Mouse (Mus musculus): ENCODE data around the gene Zfp609. TPM values are rescaled to one million over a fixed set of nuclear protein-coding genes. Genes with fewer than 3 reads are reported as not detected.
A peak's percentile ranks its signal among the peaks of the same experiment; 100 is the strongest.

Gene Zfp609
- polyA plus RNA-seq, 1 experiment from 2014 or later: 8.6 TPM

GRCm38 (mm10) chr9:65680938-65681633 lies 146.3 kb downstream of the Zfp609 start:
- WGBS: 84% methylated on average over 4 of the region's 4 CpGs
- H3K9ac ChIP-seq: no peak overlapping the region
- H3K4me1 ChIP-seq (replicated peaks): peaks cover 77% of the 10 kb centered on the region
- peaks cover 8% of the 10 kb centered on the region for H3K36me3 ChIP-seq
- H3K4me2 ChIP-seq: no peak overlapping the region
- H3K27me3 ChIP-seq: no peaks in the 10 kb centered on the region
- no peak overlapping the region; the same call in 1 of the 2 replicates for H3K27ac ChIP-seq (replicated peaks)
- no peak for ATAC-seq (ENCODE audit: low read depth)
- H3K9me3 ChIP-seq: no peaks in the 10 kb centered on the region
- no peak overlapping the region for H3K4me3 ChIP-seq

DNA sequence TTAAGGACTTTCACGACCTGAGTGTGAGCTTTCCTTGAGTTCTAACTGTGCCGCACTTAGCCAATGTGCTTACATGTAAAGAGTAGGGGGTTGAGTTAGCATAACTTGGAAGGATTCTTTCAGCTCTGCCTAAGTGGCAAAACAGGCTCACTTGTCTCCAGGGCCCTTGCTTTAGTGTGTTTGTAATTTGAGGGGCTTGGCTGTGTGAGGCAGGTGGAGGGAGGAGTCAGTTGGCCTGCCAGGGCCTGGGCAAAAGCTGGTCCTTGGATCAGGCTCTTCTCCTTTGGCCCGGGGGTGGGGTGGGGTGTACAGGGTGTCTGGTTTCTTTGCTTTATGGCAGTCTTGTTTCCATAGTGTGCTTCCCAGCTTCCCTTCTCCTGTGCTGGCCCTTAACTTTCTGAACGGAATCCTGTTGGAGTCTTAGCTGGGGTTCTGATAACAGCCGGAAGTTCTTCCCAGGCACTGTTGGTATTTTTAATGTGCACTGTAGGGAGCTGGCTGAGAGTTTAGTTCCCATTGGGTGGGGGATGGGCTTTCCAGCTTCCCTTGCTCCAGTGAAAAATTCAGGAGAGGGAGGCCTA lies 148.1 kb downstream of the Zfp609 start:
- Histone ChIP-seq H3K9me3 (no peaks in the 10 kb centered on the region), H3K4me3 (peak overlapping the region; percentile 61), H3K4me2 (peak overlapping the region; percentile 96), H3K9ac (peak overlapping the region; percentile 58), H3K4me1 (replicated peaks) (peaks cover 78% of the 10 kb centered on the region), H3K27me3 (no peaks in the 10 kb centered on the region), H3K27ac (replicated peaks) (peak overlapping the region; percentile 72), H3K36me3 (no peaks in the 10 kb centered on the region)
- ATAC-seq (ENCODE audit: low read depth): no peak
- WGBS: 18% methylated on average over 5 of the region's 5 CpGs

DNA sequence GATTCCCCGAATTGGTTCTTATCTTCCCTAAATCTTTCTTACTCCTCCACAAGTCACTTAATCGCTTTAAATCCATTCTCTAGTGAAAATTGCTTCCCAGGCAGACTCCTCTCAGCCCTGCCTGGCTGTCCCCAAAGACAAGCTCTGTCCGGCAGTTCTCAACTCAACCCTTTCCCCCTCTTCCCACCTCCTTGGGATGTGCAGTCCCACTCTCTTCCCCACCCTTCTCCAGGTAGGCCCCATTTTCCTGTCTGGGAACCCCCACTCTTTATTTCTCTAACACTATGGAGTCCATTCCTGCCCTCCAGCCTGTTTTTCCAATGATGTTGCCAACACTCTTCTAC lies 150.3 kb downstream of the Zfp609 start:
- H3K4me1 ChIP-seq (replicated peaks): peaks cover 57% of the 10 kb centered on the region
- H3K27me3 ChIP-seq: no peaks in the 10 kb centered on the region
- ATAC-seq (ENCODE audit: low read depth): no peak
- 4% methylated on average over 3 of the region's 3 CpGs for WGBS
- H3K36me3 ChIP-seq: no peaks in the 10 kb centered on the region
- H3K9ac ChIP-seq: peak overlapping the region; percentile 91
- peak overlapping the region; percentile 61 for H3K4me3 ChIP-seq
- H3K4me2 ChIP-seq: peak overlapping the region; percentile 96
- peak overlapping the region; percentile 83 for H3K27ac ChIP-seq (replicated peaks)
- H3K9me3 ChIP-seq: no peaks in the 10 kb centered on the region

DNA sequence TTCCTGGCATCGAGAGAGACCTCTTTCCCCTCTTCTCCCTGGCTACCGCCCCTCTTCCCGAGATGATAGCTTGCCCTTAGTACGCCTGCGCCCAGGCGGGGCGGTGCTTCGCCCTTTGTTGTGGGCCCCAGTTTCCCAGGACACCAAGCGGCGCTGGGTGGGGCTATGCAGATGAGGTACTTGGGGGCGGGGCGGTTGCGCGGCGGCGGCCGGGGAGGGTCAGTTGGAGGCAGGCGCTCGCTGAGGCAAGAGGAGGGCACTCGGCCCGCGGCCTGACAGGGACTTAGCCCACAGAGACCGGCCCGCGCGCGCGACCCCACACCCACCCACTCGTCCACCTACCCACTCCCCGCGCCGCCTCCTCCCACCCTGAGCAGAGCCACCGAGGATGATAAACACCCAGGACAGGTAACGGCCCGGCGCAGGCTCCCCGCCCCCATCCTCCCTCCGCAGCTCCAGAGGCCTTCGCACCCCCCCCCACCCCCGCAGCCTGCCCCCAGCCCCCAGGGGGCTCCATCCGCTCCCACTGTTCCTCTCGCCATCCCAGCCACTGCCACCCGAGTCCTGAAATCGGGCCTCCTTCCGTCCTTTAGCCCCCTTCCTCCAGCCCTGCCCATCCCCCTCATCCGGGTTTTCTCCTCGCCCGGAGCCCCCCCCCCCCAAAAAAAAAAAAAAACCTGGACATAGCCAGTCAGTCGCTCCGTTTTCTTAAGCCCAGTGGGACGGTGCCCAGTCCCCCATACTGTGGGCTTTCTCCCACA lies 150.8 kb downstream of the Zfp609 start:
- peak overlapping the region; percentile 96 for H3K4me2 ChIP-seq
- H3K27ac ChIP-seq (replicated peaks): peak overlapping the region; percentile 83
- H3K4me1 ChIP-seq (replicated peaks): peaks cover 53% of the 10 kb centered on the region
- peak overlapping the region; percentile 91 for H3K9ac ChIP-seq
- no peaks in the 10 kb centered on the region for H3K27me3 ChIP-seq
- H3K9me3 ChIP-seq: no peaks in the 10 kb centered on the region
- under 1% methylated on average over 35 of the region's 51 CpGs for WGBS
- no peaks in the 10 kb centered on the region for H3K36me3 ChIP-seq
- H3K4me3 ChIP-seq: peak overlapping the region; percentile 61
- ATAC-seq (ENCODE audit: low read depth): peak; percentile 97

DNA sequence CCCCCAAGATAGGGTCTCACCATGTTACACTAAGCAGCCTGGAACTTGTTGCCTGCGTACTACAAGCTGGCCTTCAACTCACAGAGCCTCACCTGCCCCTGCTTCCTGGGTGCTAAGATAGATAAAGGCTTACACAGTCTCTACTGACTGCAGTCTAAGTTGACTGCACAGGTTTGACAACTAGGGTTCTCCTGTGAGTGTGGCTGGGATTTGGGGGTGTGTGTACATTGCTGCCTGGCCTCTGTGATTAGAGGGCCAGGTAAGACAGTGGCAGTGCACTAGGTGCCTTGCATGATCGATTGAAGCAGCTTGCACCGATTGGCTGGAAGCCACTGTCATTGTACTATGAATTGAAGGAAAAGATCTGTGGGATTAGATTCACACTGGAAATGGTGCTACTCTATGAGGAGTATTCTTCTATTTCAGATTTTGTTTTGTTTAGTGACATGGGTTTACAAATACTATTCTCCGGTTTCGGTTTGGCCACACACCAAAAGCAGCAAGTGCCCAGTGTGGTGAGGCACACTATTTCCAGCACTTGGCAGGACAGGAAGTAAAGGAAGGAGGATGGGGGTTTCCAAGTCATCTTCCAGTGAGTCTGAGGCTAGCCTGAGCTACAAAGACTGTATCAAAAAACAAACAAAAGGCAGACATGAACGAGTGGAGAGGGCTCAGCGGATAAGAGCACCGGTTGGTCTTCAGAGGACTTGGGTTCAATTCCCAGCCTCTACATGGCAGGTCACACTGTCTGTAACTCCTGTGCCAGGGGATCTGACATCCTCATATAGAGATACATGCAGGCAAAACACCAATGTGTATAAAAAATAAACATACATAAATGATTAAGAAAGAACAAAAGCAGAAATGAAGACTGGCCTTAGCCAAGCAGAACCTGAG lies 151.7 kb downstream of the Zfp609 start:
- ATAC-seq (ENCODE audit: low read depth): peak; percentile 62
- Histone ChIP-seq H3K27me3 (no peaks in the 10 kb centered on the region), H3K4me3 (peak overlapping the region; percentile 61), H3K4me1 (replicated peaks) (peaks cover 44% of the 10 kb centered on the region), H3K36me3 (no peaks in the 10 kb centered on the region), H3K27ac (replicated peaks) (peak overlapping the region; percentile 83), H3K9ac (peak overlapping the region; percentile 91), H3K9me3 (no peaks in the 10 kb centered on the region), H3K4me2 (peak overlapping the region; percentile 96)
- 57% methylated on average over 8 of the region's 8 CpGs for WGBS

DNA sequence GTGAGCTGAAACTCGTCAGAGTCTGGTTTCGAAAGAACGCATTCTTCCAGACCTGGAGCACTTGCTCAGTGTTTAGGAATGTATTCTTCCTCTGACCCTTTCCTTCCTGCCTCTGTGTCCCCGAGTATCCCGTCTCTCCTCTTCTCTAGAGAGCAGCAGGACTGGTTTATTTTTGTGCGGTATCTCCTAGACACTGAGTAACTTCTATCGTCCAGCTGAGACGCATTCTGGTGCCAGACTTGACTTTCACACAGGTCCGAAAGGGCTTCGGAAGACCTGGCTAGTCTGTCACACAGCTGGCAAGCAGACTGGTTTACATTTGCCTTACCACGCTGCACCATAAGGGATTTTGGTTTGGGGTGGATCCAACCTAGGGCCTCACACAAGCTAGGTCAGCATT lies 154.4 kb downstream of the Zfp609 start:
- Histone ChIP-seq H3K36me3 (no peaks in the 10 kb centered on the region), H3K4me1 (replicated peaks) (peaks cover 17% of the 10 kb centered on the region), H3K4me2 (no peak overlapping the region), H3K9ac (no peak overlapping the region), H3K27me3 (no peaks in the 10 kb centered on the region), H3K27ac (replicated peaks) (no peak overlapping the region), H3K9me3 (no peaks in the 10 kb centered on the region), H3K4me3 (no peak overlapping the region)
- no peak for ATAC-seq (ENCODE audit: low read depth)
- WGBS: 84% methylated on average over 11 of the region's 11 CpGs

GRCm38 (mm10) chr9:65671431-65671931 lies 155.9 kb downstream of the Zfp609 start:
- no peak overlapping the region for H3K4me3 ChIP-seq
- peaks cover 7% of the 10 kb centered on the region for H3K4me1 ChIP-seq (replicated peaks)
- H3K27ac ChIP-seq (replicated peaks): no peak overlapping the region
- H3K27me3 ChIP-seq: no peaks in the 10 kb centered on the region
- WGBS: 53% methylated on average over 9 of the region's 9 CpGs
- H3K9me3 ChIP-seq: no peaks in the 10 kb centered on the region
- no peak for ATAC-seq (ENCODE audit: low read depth)
- no peak overlapping the region for H3K4me2 ChIP-seq
- H3K36me3 ChIP-seq: no peaks in the 10 kb centered on the region
- H3K9ac ChIP-seq: no peak overlapping the region

GRCm38 (mm10) chr9:65667701-65668100 lies 159.7 kb downstream of the Zfp609 start, which contains the start of gene Oaz2:
Oaz2 (plus strand) TSS chr9:65668001.
- no peak within 1 kb of the TSS for H3K4me3 ChIP-seq
- no peak for ATAC-seq (ENCODE audit: low read depth)
- no peak within 1 kb of the TSS for H3K9ac ChIP-seq
- no peaks in the 10 kb centered on the region; the same call in 1 of the 2 replicates for H3K4me1 ChIP-seq (replicated peaks)
- no peak within 1 kb of the TSS for H3K27ac ChIP-seq (replicated peaks)
- no peak within 1 kb of the TSS for H3K4me2 ChIP-seq
- no peaks in the 10 kb centered on the region for H3K36me3 ChIP-seq
- no peaks in the 10 kb centered on the region for H3K9me3 ChIP-seq
- WGBS: 96% methylated on average over 8 of the region's 8 CpGs
- H3K27me3 ChIP-seq: no peaks in the 10 kb centered on the region

DNA sequence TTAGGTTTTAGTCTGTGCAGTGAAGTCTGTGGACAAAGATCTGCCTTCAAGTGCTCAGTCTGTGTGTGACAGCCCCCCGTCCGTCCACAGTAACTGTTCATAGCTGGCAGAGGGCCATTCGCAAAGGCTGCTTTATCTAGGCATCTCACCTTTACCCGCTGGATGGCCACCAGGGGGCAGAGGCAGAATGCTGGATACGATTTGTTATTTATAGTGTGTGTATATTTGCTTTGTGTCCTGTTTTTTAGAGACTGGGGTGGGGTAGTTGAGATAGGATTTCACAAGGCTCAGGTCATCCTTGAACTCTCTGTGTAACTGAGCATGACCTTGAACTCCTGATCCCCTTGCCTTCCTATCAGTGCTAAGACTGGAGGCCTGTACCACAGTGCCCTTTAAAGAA lies 161.3 kb downstream of the Zfp609 start:
- Histone ChIP-seq H3K36me3 (no peaks in the 10 kb centered on the region), H3K9me3 (no peaks in the 10 kb centered on the region), H3K4me1 (replicated peaks) (no peaks in the 10 kb centered on the region; the same call in 1 of the 2 replicates), H3K9ac (no peak overlapping the region), H3K27ac (replicated peaks) (no peak overlapping the region), H3K4me2 (no peak overlapping the region), H3K4me3 (no peak overlapping the region), H3K27me3 (no peaks in the 10 kb centered on the region)
- peak; percentile 63; the same call in 1 of the 2 replicates for ATAC-seq (ENCODE audit: low read depth)
- 24% methylated on average over 5 of the region's 5 CpGs for WGBS

GRCm38 (mm10) chr9:65664163-65664562 lies 163.2 kb downstream of the Zfp609 start:
- Histone ChIP-seq H3K4me3 (no peak overlapping the region), H3K4me2 (no peak overlapping the region), H3K9ac (no peak overlapping the region), H3K27me3 (no peaks in the 10 kb centered on the region), H3K27ac (replicated peaks) (no peak overlapping the region), H3K9me3 (no peaks in the 10 kb centered on the region), H3K4me1 (replicated peaks) (no peaks in the 10 kb centered on the region; the same call in 1 of the 2 replicates), H3K36me3 (no peaks in the 10 kb centered on the region)
- ATAC-seq (ENCODE audit: low read depth): peak; percentile 32; the same call in 1 of the 2 replicates
- 3% methylated on average over 3 of the region's 3 CpGs for WGBS

- H3K9ac ChIP-seq: no peak overlapping the region
- H3K27ac ChIP-seq (replicated peaks): no peak overlapping the region
- no peaks in the 10 kb centered on the region for H3K36me3 ChIP-seq
- H3K4me2 ChIP-seq: no peak overlapping the region
- H3K9me3 ChIP-seq: no peaks in the 10 kb centered on the region
- no peak overlapping the region for H3K4me3 ChIP-seq
- no peak for ATAC-seq (ENCODE audit: low read depth)
- H3K4me1 ChIP-seq (replicated peaks): no peaks in the 10 kb centered on the region; the same call in 1 of the 2 replicates
- WGBS: 48% methylated on average over 1 of the region's 1 CpGs
- no peaks in the 10 kb centered on the region for H3K27me3 ChIP-seq
Observed at GRCm38 (mm10) chr9:65661493-65661892, 165.9 kb downstream of the Zfp609 start.

All from neural tube, embryonic 13.5 days (tissue).